In the genomic region with DNA sequence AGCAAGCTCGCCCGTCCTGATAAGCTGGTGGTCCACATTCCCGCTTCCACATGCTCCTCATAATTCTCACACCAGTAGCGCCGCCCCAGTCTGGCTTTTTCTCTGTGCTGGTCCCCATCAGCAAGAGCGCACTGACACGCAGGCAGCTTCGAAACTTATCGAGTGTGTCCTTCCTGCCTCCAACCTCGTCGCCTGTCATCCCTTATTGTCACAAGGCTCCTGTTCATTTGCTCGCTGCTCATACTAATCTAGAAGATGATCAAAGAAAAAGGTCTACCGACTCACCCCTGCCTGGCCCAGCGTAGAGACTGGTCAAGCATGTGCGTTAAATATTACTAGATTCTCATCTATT, we compare ENCODE assay signal across 9 mouse cellular contexts. TPM values are rescaled to one million over a fixed set of nuclear protein-coding genes. Genes with fewer than 3 reads are reported as not detected.
DNase-seq lines count a peak whose midpoint lies in the region; ATAC-seq lines count a peak whose summit lies in the region.
"Had no signal": no experiment of that assay in that cellular context is flagged by ENCODE, and none has a peak within 500 bp of the region (broad histone marks: within the 10 kb centered on the region; RNA-seq: fewer than 3 reads in every experiment).

No protein-coding gene starts in this region.

- intact Hi-C loops in left cerebral cortex, postnatal 10 days (cut with DNase I), result no loop called here

- 29% methylated on average over 15 of the region's 15 CpGs for WGBS in lung, embryonic 15.5 days
- 41% methylated on average over 15 of the region's 15 CpGs for WGBS in hindbrain, embryonic 13.5 days

- H3K27me3 ChIP-seq in lung, embryonic 15.5 days, result no peaks in the 10 kb centered on the region
- no peaks in the 10 kb centered on the region for H3K27me3 ChIP-seq in hindbrain, embryonic 13.5 days
- H3K27me3 ChIP-seq: limb, embryonic 12.5 days had no signal

- no peaks in the 10 kb centered on the region for H3K9me3 ChIP-seq in lung, embryonic 15.5 days
- H3K9me3 ChIP-seq in hindbrain, embryonic 13.5 days, result no peaks in the 10 kb centered on the region
- H3K9me3 ChIP-seq: limb, embryonic 12.5 days had no signal

- ATAC-seq in lung, embryonic 15.5 days (ENCODE audit: borderline replicate concordance, extremely low read depth, low FRiP score, low TSS enrichment), result no peak
- ATAC-seq in hindbrain, embryonic 13.5 days (ENCODE audit: low FRiP score), result peak; percentile 80

- H3K4me3 ChIP-seq in lung, embryonic 15.5 days, result peak overlapping the region; percentile 8; the same call in 1 of the 2 replicates
- H3K4me3 ChIP-seq in hindbrain, embryonic 13.5 days, result peak overlapping the region; percentile 27
- H3K4me3 ChIP-seq: limb, embryonic 12.5 days had no signal

- DNase-seq in lung, postnatal 4 days, result no peak
- peak; percentile 44 to 52 for DNase-seq in cerebellum, postnatal 14 days
- peak; percentile 15 for DNase-seq in thymus, postnatal 0 days (ENCODE audit: low spot score)
- no peak for DNase-seq in adrenal gland, postnatal 36 days
- DNase-seq in left cerebral cortex, postnatal 10 days (ENCODE audit: extremely low spot score in 1 of 2, low spot score in 2 of 2), result no peak

- peak overlapping the region; percentile 51 for H3K4me2 ChIP-seq in lung, embryonic 15.5 days
- H3K4me2 ChIP-seq in hindbrain, embryonic 13.5 days, result peak overlapping the region; percentile 51
- H3K4me2 ChIP-seq: limb, embryonic 12.5 days had no signal

- H3K27ac ChIP-seq in lung, embryonic 15.5 days, result no peak overlapping the region
- peak overlapping the region; percentile 80 for H3K27ac ChIP-seq in hindbrain, embryonic 13.5 days
- H3K27ac ChIP-seq: limb, embryonic 12.5 days had no signal

- H3K36me3 ChIP-seq in lung, embryonic 15.5 days, result no peaks in the 10 kb centered on the region
- no peaks in the 10 kb centered on the region for H3K36me3 ChIP-seq in hindbrain, embryonic 13.5 days
- H3K36me3 ChIP-seq: limb, embryonic 12.5 days had no signal

- no peak overlapping the region for H3K9ac ChIP-seq in lung, embryonic 15.5 days
- peak overlapping the region; percentile 39; the same call in 1 of the 2 replicates for H3K9ac ChIP-seq in hindbrain, embryonic 13.5 days
- H3K9ac ChIP-seq: limb, embryonic 12.5 days had no signal

- 0 out of 2 replicates have a peak, but pooled peaks cover 8% of the 10 kb centered on the region for H3K4me1 ChIP-seq in lung, embryonic 15.5 days
- H3K4me1 ChIP-seq in hindbrain, embryonic 13.5 days (replicated peaks), result peaks cover 25% of the 10 kb centered on the region
- H3K4me1 ChIP-seq: limb, embryonic 12.5 days had no signal

RNA-seq across cellular contexts. Expression of a gene that starts 44.8 kb away (rescaled TPM):
- polyA plus RNA-seq in lung, embryonic 15.5 days (2015; fragmentation: Nextera tagmentation; extraction: Ambion mirVana), result not detected in 2 replicates
- polyA plus RNA-seq in hindbrain, embryonic 13.5 days (2015; fragmentation: Nextera tagmentation; extraction: Ambion mirVana), result not detected in 2 replicates
- polyA plus RNA-seq in thymus, postnatal 0 days (2015; fragmentation: Nextera tagmentation; extraction: Ambion mirVana), result not detected in 2 replicates
- not detected for total RNA-seq in adrenal gland, postnatal 36 days (2021)
- total RNA-seq in left cerebral cortex, postnatal 10 days (2021), result under 1 TPM; 0.67 to 0.75 TPM
- polyA plus RNA-seq: limb, embryonic 12.5 days; stomach, embryonic 14.5 days had no signal

RNA-seq across cellular contexts. Expression of a gene that starts 45.1 kb away (rescaled TPM):
- 0.21 TPM in 1 of 2 replicates, not detected in the other for polyA plus RNA-seq in lung, embryonic 15.5 days (2015; fragmentation: Nextera tagmentation; extraction: Ambion mirVana)
- not detected in 2 replicates for polyA plus RNA-seq in hindbrain, embryonic 13.5 days (2015; fragmentation: Nextera tagmentation; extraction: Ambion mirVana)
- 1.0 and 1.1 TPM in 2 replicates for polyA plus RNA-seq in thymus, postnatal 0 days (2015; fragmentation: Nextera tagmentation; extraction: Ambion mirVana)
- not detected for total RNA-seq in adrenal gland, postnatal 36 days (2021)
- total RNA-seq in left cerebral cortex, postnatal 10 days (2021), result not detected
- polyA plus RNA-seq: limb, embryonic 12.5 days; stomach, embryonic 14.5 days had no signal

Comparison
In these comparisons a context has a peak if more than half of its experiments do, and no peak if none do; other contexts are left out.
1. DNase-seq: peak in cerebellum, postnatal 14 days (2 of 2) and thymus, postnatal 0 days (single experiment); none in lung, postnatal 4 days (0 of 2), adrenal gland, postnatal 36 days (0 of 2) and left cerebral cortex, postnatal 10 days (0 of 2).